Mouse (Mus musculus) left cerebral cortex, adult 2 months (tissue): ENCODE results near the gene Polr3b. TPM values are rescaled to one million over a fixed set of nuclear protein-coding genes. Genes with fewer than 3 reads are reported as not detected.

ENCODE experiments used
- DNase-seq, 2 experiments: peaks; one replicate each; pipeline ENCODE4 v3.0.0; 2021 to 2022; ENCODE audit warnings: low spot score in 2 of 2, mixed read lengths in 1 of 2; ENCODE audit errors: extremely low spot score in 1 of 2
- H3K27ac ChIP-seq: fragments of 200-600 bp; 2 replicates; pipeline ENCODE4 v1.8.1; 2022
- H3K4me3 ChIP-seq: fragments of 200-600 bp; 2 replicates; pipeline ENCODE4 v1.8.1; 2022
- CTCF ChIP-seq: fragments of 200-600 bp; IDR thresholded peaks from 2 replicates; pipeline ENCODE4 v1.8.1; 2022; ENCODE audit warnings: antibody characterized with exemption, mild to moderate bottlenecking, moderate library complexity
- intact Hi-C: fragments of 180-260 bp; cut with DNase I; formaldehyde crosslinking; loops from one replicate; pipeline ENCODE4 v1.15.1; 2025
- total RNA-seq, 2 experiments: library from RNA; stranded (reverse); gene quantifications; 2 replicates each; pipeline ENCODE4 v1.2.3; 2021

The Polr3b gene
- total RNA-seq, 2 experiments from 2014 or later: 15.4 to 17.1 TPM

GRCm38 (mm10) chr10:84715639-84716038 is 93.5 kb downstream of the Polr3b start:
- DNase-seq: no peak
- TF ChIP-seq CTCF: no peak
- Histone ChIP-seq H3K4me3 (no peak overlapping the region), H3K27ac (no peak overlapping the region)
- intact Hi-C loops: no loop called here

DNA sequence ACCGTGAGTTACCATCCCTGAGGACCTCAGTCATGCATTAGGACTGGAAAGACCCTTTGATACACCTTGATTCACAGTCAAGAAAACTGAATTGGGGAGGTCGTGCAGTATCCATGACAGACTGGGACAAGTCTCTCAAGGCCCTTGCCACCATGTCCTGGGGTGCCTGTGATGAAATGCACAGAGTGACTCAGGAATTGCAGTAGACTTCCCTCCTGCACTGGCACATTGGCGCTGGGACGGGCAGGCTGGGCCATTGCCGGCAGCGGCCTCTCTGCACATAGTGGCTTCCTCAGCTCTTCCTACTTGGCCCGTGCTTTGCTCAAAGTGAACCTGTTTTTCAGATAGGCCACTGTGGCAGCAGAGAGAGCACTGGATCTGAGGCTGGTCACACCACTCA is 94.5 kb downstream of the Polr3b start:
- H3K27ac ChIP-seq: no peak overlapping the region
- no peak overlapping the region for H3K4me3 ChIP-seq
- intact Hi-C loops: no loop called here
- no peak for DNase-seq
- TF ChIP-seq CTCF: no peak

DNA sequence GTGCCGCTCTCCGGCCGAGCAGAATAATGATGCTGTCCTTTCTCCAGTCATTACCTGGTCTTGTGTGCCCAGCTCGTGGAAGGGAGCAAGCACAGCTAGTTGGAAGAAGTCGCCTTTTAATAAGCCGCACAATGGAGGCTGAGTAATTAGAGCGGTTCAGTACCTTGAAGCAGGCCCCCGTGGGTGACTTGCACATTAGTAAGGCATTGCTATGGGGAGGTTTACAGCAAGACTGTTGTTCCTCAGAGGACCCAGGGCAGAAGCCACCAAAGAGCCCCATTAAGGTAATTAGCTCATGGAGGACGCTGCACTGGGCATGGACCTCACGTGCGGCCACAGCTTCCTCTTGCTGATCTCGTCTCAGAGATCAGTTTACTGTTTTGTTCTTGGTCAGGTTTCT is 100.6 kb downstream of the Polr3b start:
- H3K4me3 ChIP-seq: no peak overlapping the region
- DNase-seq: no peak
- intact Hi-C loops: no loop called here
- no peak for TF ChIP-seq CTCF
- no peak overlapping the region for H3K27ac ChIP-seq

GRCm38 (mm10) chr10:84727005-84727404 is 104.9 kb downstream of the Polr3b start:
- H3K27ac ChIP-seq: no peak overlapping the region
- H3K4me3 ChIP-seq: no peak overlapping the region
- intact Hi-C loops: no loop called here
- TF ChIP-seq CTCF: no peak
- peak; percentile 10 to 23 for DNase-seq

DNA sequence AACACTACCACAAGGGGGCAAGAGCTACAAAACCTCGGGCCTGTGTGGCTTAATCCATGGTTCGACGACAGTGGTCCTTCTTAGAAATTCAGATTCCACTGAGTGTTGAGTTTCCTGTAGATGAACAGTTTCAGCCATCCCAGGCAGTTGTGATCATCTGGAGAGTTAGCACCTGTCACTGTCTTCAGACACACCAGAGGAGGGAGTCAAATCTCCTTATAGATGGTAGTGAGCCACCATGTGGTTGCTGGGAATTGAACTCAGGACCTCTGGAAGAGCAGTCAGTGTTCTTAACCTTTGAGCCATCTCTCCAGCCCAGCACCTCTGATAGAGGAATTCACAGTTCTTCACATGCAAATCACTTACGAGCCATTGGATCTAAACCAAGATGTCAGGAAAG is 105.7 kb downstream of the Polr3b start:
- Histone ChIP-seq H3K4me3 (no peak overlapping the region), H3K27ac (no peak overlapping the region)
- intact Hi-C loops: no loop called here
- TF ChIP-seq CTCF: no peak
- DNase-seq: no peak

DNA sequence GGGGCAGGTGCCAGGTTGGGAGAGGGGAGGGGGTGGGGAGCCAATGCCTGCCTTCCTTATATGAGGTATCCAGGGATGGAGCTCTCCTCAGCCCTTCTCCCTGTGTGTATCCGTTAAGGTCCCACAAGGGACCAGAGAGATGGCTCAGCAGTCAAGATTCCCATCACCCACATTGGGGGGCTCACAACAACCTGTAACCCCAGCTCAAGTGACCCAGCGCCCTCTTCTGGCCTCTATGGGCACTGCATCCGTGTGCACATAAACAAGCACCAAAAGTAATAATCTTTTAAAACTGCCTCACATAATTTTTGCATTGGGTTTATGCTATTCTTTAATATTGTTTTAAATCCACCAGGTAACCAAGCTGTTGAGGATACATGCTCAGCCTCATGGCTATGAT is 108.0 kb downstream of the Polr3b start:
- H3K4me3 ChIP-seq: no peak overlapping the region
- intact Hi-C loops: no loop called here

GRCm38 (mm10) chr10:84730956-84731355 is 108.9 kb downstream of the Polr3b start:
- no peak for TF ChIP-seq CTCF
- Histone ChIP-seq H3K4me3 (no peak overlapping the region), H3K27ac (no peak overlapping the region)
- no peak for DNase-seq
- intact Hi-C loops: no loop called here

More for the DNA sequence above, 108.0 kb downstream of the Polr3b start:
- DNase-seq: no peak
- no peak overlapping the region for H3K27ac ChIP-seq
- peak; percentile 32 for TF ChIP-seq CTCF

DNA sequence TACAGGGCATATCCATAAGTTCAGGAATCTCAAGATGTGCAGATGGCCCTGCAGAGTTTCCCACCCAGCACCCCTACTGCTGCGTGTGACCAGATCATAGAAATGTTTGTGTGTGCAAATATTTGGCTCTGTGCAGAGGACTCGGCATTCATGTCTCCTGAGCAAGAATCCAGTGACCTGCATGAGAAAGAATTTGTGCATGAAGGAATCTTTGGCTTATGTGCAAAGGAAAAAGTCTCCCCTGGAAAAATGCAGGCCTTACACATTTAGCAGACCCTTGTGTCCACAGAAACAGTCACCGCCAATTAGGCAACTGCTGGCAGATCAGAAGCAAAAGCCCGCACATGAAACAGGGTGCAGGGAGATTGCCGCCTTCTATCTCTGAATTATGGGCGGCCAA is 111.4 kb downstream of the Polr3b start:
- TF ChIP-seq CTCF: no peak
- no peak for DNase-seq
- intact Hi-C loops: no loop called here
- Histone ChIP-seq H3K27ac (no peak overlapping the region), H3K4me3 (no peak overlapping the region)

DNA sequence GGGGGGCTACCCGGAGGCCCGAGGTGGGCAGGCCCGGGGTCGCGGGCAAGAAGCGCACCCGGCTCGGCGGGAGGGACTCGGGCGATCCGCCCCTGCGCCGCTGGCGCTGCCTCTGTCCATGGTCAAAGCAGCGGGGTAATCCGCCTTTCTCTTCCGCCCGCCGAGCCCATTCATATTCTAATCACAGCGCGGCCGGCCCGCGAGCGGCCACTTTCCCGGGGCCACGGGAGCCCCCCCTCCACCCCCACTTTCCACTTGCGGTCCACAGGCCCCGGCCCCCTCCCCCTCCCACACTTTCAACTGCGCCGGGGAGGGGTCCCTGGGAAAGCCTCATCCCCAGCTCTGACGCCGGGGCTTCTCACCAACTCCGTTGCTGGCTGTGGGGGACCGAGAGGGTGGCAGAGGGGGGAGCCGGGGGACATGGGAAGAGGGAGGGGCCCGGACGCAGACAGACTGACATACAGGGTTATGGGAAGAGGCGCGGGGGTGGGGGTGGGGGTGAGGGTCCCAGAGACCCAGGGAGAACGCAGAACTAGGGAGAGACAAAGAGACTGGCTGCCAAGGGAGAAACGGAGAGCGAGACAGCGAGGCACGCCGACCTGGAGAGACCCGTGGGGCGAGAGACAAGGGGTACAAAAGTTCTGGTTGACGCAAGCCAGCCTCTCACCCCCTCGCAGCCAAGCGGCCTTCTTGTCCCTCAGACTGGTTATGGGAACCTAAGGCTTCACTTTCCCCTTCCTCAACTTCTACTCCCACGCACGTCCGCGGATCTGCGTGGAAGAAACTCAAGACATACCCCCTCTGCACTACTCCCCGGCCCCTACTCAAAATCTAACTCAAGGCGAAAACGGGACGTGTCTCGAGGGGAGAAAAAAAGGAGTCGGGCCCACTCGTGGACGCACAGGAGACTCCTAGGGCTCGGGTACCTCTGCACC is 133.0 kb downstream of the Polr3b start:
- intact Hi-C loops: loop anchor here (5.0 kb wide), 1 partner anchor 97 kb away; no protein-coding TSS in a partner anchor

DNA sequence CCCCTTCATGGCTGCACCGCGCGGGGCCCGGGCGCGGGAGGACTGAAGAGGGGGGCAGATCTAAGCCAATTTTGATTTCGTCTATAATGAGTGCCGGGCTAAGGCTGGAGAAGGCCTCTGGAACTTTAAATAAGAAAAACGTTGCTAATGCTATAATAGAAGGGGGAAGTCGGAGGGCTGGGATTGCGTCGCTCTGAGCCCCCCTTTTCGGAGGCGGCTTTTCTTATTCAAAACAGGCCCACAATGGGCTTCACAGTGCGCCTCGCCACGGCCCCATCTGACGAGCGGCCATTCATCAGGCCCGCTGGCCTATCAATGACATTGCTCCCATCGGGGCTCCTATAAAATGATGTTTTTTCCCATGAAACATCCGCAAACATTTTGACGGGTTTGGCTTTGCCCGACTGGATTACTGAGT is 133.7 kb downstream of the Polr3b start, which contains the start of gene Rfx4:
Gene Rfx4, plus strand, starts transcription at position 277 of the 418 bp plus-strand sequence.
- intact Hi-C loops: loop anchor here (5.0 kb wide), 1 partner anchor 97 kb away; no protein-coding TSS in a partner anchor
- H3K27ac ChIP-seq: peak within 1 kb of the TSS; percentile 59
- no peak for TF ChIP-seq CTCF
- no peak for DNase-seq
- peak within 1 kb of the TSS; percentile 40 for H3K4me3 ChIP-seq

More for the DNA sequence above, 133.0 kb downstream of the Polr3b start:
- peak overlapping the region; percentile 40 for H3K4me3 ChIP-seq
- peak overlapping the region; percentile 59; the same call in 1 of the 2 replicates for H3K27ac ChIP-seq
- peak in 1 of 2 experiments; percentile 31 for DNase-seq
- TF ChIP-seq CTCF: no peak

DNA sequence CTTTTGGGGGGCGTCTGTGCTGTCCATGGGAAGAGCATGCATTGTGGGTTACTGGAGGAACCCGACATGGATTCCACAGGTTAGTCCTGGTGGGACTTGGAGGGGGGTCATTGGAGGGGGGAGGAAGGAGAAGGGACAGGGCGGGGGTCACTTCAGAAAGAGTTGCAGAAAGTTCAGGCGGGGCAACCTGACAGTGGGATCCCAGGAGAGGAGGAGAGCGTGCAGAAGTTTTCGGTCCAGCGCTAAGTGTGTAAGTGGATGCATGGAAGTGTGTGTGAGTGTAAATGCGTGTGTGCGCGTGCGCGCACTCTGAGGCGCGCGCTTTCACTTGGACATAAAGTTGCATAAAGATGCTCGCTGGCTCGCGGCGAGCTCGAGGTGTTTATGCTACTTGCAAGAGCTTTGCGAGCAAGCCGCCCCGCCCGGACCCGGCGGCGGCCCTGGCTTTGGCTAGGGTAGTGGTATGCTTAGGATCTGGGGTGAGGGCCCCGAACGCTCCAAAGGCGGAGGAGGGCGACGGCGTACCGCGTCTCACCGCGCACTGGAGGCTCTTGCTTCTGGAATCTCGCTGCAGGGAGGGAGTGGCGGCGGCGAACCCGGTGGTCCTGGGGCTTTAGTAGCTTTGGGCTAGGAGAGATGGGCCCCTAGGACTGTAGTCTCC is 134.5 kb downstream of the Polr3b start:
- intact Hi-C loops: loop anchor here (5.0 kb wide), 1 partner anchor 96 kb away; no protein-coding TSS in a partner anchor
- no peak for DNase-seq
- H3K4me3 ChIP-seq: peak overlapping the region; percentile 40
- H3K27ac ChIP-seq: peak overlapping the region; percentile 40; the same call in 1 of the 2 replicates
- TF ChIP-seq CTCF: no peak
